Mouse (Mus musculus): ENCODE data around the gene Setd1b.
"Not testable (repeated sequence)": the region's sequence is repeated elsewhere in the genome, so short reads cannot be mapped to it uniquely, and the experiment has no call there.

The Setd1b gene

DNA sequence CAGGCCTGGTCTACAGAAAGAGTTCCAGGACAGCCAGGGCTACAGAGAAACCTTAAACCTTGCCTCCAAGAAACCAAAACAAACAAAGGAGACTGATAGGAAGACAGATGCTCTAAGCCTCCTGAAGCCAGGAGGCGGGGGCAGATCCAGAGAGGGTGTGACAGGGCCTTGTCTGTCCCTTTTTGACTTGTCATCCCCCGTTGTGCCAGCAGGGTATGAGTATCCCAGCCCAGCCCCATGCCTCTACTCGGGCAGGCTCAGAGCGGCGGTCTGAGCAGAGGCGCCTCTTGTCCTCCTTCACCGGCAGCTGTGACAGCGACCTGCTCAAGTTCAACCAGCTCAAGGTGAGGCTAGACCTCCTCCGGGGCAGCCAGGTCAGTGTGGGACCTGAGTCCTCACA is 20.9 kb downstream of the Setd1b start:
- DNase-seq (ENCODE audit: low spot score): no peak

DNA sequence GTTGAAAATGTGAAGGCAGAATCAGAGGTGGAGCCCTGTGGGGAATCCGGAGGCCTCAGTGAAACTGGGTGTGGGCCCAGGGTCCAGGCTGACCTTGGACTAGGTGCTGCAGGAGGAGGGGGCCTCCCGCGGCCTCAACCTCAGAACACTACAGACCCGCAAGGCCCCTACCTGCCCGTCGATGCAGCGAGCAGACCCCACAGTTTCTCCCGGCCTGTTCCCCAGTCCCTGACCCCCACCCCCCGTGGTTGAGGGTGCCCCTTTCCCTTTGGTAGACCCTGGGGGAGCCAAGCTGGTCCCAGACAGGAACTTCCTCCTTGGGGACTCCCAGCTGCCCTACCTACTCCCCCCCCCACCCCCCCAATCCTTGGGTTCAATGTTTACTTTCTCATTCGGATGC is 24.4 kb downstream of the Setd1b start:
- no peak for DNase-seq (ENCODE audit: low spot score)

DNA sequence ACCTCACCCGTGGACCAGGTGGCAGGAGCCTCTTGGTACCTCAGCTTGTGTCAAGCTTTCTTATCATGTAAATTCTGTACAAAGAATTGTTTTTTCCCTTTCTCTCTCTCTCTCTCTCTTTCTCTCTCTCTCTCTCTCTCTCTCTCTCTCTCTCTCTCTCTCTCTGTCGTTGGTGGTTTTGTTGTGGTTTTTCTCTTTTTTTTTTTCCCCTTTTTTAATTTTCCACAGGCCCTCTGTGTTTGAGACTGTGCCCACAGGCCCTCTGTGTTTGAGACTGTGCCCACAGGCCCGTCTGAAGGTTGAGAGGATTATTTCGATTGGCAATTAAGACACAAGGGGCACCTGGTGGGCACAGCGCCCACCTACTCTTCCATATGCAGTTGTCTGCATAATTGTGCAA is 25.6 kb downstream of the Setd1b start:
- no peak for DNase-seq (ENCODE audit: low spot score)

DNA sequence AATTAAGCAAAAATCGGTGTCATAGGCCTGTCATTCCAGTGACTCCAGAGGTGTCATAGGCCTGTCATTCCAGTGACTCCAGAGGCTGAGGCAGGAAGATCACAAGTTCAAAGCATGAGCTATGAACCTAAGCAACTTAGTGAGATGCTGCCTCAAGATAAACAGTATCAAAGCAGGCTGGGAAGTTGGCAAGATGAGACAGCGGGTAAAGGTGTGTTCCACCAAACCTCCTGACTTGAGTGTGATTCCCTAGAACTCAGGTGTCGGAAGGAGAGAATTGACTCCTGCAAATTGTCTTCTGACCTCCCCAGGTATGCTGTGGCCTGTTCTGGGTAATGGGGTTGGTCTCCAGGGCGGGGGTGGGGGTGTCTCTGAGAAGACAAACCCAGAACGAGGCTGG is 27.3 kb downstream of the Setd1b start, which contains the start of gene Psmd9:
Gene Psmd9 (plus strand): TSS at position 130 of the 400 bp plus-strand sequence.
- no peak for DNase-seq (ENCODE audit: low spot score)

DNA sequence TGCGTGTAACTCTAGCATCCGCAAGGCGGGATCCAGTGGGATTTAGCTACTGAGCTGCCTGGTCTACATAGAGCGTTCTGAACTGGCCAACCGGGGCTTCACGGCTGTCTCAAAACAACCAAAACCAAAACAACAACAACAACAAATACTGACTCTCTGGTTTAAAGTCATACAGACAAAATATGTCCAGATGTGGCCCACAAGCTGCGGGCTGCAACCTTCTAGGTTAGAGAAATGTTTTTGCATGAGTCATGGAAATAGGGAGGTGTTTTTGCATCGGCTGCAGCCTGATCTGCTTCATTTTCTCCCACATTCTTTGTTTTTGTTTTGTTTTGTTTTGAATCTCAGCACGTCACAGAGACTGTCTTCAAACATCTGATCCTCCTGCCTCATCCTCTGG is 28.4 kb downstream of the Setd1b start:
- DNase-seq (ENCODE audit: low spot score): no peak

DNA sequence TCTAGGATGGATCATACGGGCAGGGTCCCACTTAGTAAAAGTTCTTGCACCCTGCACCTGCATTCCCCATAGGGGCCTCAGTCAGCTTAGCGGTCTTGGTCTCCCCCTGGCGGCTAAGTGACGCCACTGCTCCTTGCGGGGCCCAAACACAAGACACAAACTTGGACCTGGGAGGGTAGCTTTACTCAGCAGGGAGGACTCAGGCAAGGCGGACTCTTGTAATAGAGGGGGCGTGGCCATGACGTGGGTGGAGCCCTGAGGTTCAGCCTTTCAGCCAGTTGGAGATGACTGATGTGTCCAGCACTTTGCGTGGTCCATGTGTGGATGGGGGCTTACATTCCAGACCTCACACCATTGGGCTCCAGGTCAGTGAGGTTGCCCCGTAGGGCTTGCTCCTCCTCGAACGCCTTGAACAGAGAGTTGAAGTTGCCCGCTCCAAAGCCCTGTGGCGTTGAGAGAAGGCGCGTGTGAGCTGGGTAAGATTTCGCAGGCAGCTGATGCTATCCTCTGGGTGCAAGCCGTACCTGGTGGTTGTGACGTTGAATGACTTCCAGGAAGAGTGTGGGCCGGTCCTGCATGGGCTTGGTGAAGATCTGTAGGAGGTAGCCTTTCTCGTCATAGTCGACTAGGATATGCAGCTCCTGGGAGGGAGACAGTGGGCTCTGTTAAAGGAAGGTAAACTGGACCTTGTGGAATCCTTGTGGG is 29.8 kb downstream of the Setd1b start:
- DNase-seq (ENCODE audit: low spot score): peak; percentile 24

DNA sequence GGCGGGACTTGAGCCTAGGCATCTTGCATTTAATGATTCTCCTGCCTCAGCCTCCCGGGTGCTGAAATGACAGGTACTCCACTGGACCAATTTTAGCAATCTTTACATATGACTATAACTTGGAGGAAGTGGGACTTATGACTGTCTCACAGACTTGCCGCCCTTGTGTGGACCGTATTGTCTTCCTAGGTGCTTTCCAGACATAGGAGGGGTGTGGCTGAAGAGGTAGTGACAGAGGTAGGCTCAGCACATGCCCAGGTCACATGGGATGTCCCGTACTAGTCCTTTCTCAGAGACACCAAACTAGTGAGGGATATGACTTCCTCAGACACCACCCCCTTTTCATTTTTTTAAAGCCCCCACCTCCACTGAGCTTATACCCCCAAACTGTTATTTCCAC is 36.8 kb downstream of the Setd1b start:
- no peak for DNase-seq (ENCODE audit: low spot score)

DNA sequence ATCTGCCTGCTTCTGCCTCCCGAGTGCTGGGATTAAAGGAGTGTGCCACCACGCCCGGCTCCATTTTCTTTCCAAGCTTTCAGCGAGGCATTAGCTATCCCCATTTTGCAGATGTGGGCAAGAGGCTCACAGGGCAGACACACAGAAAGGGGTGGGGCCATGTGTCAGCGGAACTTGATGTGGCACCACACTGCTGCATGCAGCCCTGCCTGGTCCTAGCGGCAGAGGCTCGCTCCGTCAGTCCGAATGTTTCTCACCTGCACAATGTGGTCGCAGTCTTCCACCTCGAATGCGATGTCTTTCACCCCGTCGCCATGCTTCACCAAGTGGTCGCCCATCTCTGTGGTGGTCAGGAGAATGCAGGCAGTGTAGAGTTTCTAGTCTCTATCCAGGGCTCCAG is 38.4 kb downstream of the Setd1b start:
- DNase-seq (ENCODE audit: low spot score): no peak

DNA sequence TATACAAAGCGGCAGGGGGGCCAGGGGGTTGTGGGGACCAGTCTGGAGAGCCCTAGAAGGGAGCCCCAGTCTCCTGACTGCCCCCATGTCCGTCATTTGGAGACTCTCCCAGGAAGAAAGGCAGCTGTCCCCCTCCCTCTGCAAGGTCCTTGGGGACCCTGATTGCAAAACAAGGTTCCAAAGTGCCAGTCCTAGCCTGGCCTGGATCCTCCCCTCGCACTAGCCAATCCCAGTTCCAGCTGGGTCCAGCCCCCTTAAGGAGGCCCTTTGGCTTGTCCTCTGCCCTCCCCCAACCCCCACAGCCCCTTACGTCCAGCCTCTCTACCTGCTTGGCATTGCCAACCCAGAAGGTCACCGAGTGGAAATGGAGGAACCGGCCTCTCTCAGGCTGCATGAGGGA is 39.5 kb downstream of the Setd1b start:
- DNase-seq (ENCODE audit: low spot score): no peak

DNA sequence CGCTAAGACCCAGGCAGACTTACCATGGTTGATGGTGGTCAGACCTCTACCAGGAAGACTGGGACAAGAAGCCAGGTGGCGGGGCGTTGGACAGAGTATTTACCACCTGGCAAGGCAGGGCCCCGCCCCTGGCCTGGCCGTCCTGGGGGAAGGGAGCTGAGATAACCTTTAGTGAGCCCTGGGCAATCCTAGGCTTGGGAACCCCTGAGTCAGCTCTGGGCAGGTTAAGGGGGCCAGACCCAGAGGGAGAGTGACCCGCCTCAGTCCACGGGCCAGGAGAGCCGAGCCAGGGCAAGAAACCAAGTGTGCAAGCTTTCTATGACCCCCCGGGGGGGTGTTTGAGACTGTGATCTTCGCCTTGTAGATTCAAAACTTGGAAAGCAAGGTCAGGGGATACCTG is 40.7 kb downstream of the Setd1b start, which contains the start of gene Hpd:
Gene Hpd (minus strand): TSS at position 77 of the 400 bp plus-strand sequence.
- no peak for DNase-seq (ENCODE audit: low spot score)

DNA sequence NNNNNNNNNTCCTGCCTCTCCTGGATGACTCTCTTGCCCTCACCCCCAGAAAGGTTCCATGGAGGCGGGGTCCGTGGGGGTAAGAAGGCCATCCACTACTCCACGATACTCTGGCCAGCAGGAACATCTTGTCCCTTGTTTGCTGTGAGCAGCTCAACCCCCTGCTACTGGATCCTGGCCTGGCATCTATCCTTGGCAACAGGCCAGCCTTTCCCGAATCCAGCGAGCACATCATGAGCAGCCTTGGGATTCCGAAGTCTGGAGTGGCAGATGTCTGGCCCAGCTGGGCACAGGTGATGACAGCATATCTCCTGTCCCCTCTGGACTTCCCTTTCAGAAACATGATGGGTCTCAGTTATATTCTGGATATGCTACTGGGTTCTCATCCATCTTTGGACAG is 44.0 kb downstream of the Setd1b start:
- peak; percentile 59 for DNase-seq (ENCODE audit: low spot score)

DNA sequence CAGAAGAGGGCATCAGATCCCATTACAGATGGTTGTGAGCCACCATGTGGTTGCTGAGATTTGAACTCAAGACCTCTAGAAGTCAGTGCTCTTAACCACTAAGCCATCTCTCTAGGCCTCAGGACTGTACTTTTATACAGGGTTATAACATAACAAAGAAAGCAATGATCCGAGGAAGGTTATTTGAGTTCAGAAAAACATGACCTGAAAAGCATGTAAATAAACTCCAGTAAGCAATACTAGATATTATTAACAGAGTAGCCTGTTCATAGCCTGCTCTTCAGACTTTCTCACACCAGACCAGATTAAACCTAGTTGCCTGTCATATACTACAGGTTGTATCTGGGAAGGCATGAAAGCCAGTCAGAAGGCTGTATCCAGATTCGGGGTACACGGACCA is 45.3 kb downstream of the Setd1b start:
- no peak for DNase-seq (ENCODE audit: low spot score)

DNA sequence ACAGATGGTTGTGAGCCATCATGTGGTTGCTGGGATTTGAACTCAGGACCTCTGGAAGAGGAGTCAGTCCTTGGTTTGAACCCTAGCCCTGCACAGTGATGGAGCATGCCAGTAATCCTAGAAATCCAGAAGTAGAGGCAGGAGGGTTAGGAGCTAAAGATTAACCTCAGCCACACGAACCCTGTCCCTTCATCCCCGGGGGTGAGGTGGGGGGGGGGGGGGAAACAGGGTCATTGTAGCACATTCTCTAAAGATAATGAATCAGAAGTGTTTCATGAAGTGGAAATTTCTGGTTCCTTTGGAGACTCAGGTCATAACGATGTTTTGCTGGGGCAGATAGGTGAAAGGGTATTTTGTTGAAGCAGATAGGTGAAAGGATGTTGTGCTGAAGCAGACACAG is 48.9 kb downstream of the Setd1b start:
- no peak for DNase-seq (ENCODE audit: low spot score)

DNA sequence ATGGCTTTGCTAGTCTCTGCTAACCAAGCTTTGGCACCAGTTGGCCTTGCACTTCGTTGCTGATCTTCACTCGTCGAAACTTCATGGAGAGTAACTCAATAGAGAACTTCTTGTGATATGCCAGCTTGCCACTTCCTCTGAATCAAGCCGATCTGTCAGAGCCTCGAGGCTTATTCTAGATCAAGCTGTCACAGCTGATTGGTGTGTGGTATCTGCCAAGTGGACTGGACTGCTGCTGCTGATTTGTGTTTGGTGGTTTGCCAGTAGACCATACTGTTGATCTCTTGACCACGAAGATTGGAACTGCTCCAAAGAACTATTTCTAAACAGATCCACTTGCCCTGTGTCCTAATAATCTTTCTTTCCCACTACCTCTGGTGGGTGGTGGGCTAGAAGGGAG is 49.4 kb downstream of the Setd1b start:
- no peak for DNase-seq (ENCODE audit: low spot score)

DNA sequence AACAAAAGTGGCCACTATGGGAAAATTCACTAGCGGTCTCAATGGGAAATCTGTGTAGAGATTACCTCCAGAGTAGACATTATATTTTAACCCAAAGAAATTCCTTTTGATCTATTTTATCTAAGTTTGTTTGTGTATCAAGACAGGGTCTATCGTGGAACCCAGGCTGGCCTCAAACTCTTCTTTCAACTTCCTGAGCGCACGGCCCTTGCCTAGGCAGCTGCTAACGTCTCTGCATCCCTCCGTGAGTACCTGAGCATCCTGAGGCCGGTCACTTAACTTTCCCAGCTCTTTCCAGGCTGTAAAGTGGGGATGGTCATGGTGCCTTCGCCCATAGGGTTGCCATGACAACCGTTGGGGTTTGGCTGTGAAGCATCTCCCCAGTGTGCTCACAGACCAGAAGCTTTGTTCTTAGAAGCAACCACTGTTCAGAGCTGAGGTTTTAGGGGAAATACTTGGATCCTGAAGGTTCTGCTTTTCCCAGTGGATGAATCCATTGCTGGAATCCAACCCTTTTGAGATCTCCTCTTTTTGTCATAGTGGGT is 50.7 kb downstream of the Setd1b start:
- no peak for DNase-seq (ENCODE audit: low spot score)

DNA sequence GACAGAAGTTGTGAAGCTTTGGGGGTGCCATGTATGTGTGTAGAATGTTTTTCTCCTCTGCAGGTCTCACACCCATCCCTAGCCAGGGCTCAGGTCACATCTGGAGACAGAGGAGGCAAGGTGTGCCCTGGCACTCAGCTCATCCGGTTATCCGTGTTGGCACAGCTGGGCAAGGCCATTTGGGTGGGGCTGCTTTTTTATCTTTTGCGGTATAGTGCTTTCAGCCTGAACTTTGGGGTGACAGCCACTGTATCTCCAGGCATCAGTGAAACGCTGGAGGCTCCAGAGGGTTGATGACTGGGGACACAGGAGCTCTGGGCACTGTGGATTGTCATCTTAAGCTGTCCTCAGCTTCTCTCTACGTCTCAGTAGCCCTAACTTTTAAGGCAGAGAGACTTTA is 51.4 kb downstream of the Setd1b start:
- no peak for DNase-seq (ENCODE audit: low spot score)

DNA sequence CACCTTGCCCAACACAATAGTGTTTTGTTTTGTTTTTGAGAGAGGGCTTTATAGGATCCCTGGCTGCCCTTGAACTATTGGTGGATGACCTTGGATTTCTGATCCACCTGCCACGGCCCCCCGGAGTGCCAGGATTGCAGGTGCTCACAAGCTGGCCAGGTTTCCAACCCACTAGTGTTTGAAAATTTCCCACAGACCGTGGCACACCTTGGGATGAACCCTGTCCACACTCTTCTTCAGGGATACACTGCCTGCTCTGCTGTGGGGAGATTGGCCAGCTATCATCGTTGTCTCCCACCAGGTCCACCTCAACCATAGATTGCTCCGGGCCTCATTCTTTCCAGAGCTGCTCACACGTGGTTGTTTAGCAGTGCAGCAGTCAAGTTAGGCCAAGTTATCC is 52.9 kb downstream of the Setd1b start:
- DNase-seq (ENCODE audit: low spot score): no peak

DNA sequence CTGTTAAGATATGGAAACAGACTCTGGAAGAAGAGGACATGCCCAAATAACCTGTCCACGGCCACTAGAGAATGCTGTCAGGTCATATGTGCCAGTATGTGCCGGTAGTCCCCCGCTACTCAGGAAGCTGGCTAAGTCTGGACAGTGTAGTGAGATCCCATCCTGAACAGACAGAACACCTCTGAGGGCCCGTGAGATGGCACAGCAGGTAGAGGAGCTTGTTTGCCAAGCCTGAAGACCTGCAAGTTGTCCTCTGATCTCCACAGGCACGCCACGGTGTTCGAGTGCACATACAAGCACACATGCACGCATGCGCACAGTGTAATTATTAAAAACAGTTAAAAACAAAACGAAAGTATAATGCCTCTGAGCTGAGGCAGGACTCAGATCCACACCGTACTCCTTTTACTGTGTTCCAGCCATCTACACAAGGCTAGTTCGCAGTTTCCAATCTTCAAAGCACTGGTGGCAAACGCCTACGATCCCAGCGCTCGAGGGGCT is 53.6 kb downstream of the Setd1b start:
- DNase-seq (ENCODE audit: low spot score): no peak

DNA sequence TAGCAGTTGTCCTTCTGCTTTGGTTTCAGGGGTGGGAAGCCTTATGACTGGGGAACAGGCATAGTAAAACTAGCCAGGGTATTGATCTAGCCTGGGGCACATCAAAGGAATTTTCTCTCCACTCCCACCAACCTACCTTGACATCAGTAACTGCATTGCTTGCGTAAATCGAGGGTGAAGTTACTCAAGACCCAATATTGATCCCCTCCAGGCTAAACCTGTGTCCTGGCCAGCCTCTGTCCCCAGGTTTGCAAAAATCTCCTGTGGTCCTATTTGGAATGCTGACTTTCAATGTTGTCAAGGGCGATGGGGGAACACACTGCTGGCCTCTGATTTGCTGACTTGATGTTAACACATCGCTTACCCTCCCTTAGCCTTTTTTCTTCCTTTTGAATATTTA is 54.8 kb downstream of the Setd1b start:
- no peak for DNase-seq (ENCODE audit: low spot score)

DNA sequence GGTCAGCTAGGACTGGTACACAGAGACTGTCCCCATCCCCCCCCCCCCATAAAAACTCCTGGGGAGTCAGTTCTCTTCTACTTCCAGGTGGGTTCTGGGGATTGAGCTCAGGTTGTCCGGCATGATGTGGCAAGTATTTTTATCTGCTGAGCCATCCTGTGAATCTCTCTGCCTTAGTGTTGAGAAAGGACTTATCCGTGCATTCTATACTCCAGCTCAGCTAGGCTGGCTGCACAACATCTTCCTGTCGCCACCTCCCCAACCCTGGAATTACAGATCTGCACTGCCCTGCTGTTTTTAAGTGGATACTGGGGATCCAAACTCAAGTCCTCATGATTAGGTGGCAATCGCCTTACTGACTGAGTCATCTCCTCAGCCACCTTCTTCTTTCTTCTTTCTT is 56.5 kb downstream of the Setd1b start:
- DNase-seq (ENCODE audit: low spot score): no peak

DNA sequence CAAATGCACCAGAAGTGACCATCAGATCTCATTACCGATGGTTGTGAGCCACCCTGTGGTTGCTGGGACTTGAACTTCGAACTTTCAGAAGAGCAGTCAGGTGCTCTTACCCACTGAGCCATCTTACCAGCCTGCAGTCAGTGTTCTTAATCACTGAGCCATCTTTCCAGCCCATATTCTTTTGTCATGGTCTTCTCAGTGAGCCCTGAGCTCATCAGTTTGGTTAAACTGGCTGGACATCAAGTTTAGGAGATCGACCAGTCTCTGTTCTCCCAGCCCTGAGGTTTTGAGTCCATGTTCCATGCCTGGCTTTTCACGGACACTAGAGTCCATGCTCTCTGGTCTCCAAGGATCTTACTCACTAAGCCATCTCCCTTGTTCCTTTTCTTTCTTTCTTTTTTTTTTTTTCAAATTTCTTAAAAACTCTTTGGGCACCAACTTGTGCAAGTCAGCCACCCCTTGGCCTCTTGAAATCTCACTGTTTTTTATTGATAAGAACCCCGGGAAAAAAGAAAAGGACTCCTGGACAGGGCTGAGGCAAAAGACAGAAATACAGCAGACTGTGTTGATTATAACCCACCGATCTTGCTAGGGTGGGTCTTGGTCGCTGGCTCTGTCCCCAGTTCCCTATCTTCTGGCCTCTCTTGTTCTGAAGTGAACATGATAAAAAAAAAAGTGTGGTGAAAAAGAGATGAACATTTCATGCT is 59.0 kb downstream of the Setd1b start:
- DNase-seq (ENCODE audit: low spot score): not testable (repeated sequence)

DNA sequence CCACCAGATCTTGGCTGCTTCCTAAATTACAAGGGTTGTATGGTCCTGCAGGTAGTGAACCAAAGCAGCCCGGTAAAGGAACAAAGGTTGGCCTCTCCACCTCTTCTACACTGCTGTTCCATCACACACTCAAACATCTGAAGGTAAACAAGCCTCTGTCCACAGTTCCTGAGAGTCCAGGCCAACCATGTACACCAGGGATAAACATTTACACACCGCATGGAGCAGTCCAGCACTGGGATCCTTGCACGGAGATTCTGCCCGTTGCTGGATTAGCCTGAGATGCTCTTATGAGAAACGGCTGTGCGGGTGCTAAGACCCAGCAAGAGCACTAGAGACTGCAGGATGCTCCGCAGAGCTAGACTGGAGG is 59.5 kb downstream of the Setd1b start:
- no peak for DNase-seq (ENCODE audit: low spot score)

DNA sequence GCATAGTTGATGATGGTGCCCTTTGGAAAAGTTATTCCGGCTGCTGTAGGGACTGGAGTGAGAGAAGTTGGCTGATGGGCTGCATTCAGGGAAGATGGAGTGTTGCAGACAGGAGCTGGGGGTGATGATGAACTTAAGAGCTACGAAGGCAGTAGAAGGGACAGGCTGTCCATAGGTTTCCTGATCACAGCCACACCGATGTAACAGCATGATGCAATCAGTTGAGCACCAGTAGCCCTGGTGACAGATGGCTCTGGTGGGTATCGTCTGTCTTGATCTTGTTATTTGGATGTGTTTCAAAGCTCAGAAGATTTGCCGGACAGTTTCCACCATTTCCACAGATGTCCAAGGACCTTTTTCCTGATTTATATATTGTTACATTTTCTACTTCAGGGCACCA is 60.0 kb downstream of the Setd1b start:
- DNase-seq (ENCODE audit: low spot score): peak; percentile 21

All from MN1 (cell line).